Mouse (Mus musculus) testis, adult 2 months (tissue): ENCODE results near the gene Adgrg3.

Experiments
- CTCF ChIP-seq: fragments of 200-500 bp; IDR thresholded peaks from 2 replicates; pipeline ENCODE4 v1.5.1; 2012; ENCODE audit warnings: low read depth, mild to moderate bottlenecking, inconsistent platforms, low read length, moderate library complexity; ENCODE audit not compliant: control insufficient read depth, insufficient read depth, insufficient replicate concordance
- POLR2A ChIP-seq: fragments of 200-500 bp; IDR thresholded peaks from 2 replicates; pipeline ENCODE4 v1.6.1; 2012; ENCODE audit warnings: low read depth, mild to moderate bottlenecking, inconsistent platforms, low read length, moderate library complexity; ENCODE audit not compliant: control insufficient read depth

DNA sequence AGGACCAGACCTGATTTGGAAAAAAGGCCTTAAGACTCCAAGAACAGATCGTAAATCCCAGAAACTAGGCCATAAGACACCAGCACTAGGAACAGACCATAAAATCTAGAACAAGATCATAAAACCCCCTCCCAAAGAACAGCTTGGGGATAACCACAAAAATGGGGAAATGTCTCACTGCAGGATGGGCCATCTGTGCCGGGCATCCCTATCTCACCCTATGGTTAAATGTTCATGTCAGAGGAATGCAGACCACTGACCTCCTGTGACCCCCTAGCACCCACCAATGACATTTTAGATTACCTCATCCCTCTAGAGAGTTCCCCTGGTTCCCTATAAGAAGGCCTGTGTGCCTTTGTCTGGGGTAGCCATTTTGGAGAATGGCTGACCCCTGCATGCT, 32.1 kb downstream of the Adgrg3 start:
- TF ChIP-seq CTCF = no peak
- no peak for TF ChIP-seq POLR2A
